Mouse (Mus musculus): ENCODE results near the gene Uvrag. TPM values are rescaled to one million over a fixed set of nuclear protein-coding genes. Genes with fewer than 3 reads are reported as not detected.

The Uvrag gene
- total RNA-seq, 2 experiments from 2014 or later: 18.4 to 25.0 TPM

GRCm38 (mm10) chr7:98928336-98929025 is 212.5 kb downstream of the Uvrag start:
- no peak for DNase-seq

GRCm38 (mm10) chr7:98926906-98927528 is 213.9 kb downstream of the Uvrag start:
- no peak for DNase-seq

GRCm38 (mm10) chr7:98924380-98924869 is 216.5 kb downstream of the Uvrag start:
- no peak for DNase-seq

- no peak for DNase-seq
These were observed 218.0 kb downstream of the Uvrag start for GRCm38 (mm10) chr7:98922984-98923383.

DNA sequence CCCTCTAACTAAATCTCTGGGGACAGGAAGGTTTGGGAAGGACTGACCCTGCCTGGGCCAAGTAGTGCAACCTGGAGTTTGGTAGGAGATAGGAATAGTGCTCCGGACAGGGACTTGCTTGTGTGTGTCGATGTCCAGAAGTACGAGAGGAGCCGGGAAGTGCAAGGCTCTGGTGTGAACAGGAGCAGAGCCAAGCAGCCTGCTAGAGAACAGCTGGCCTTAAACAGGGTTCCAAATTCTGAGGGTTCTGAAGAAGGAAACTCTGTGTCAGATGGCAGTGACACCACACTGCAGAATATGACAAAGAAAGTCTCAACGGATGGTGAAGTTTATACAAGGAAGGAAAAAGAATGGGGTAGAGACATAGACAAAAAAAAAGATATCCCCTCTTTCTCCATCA is 223.5 kb downstream of the Uvrag start:
- DNase-seq: no peak

DNA sequence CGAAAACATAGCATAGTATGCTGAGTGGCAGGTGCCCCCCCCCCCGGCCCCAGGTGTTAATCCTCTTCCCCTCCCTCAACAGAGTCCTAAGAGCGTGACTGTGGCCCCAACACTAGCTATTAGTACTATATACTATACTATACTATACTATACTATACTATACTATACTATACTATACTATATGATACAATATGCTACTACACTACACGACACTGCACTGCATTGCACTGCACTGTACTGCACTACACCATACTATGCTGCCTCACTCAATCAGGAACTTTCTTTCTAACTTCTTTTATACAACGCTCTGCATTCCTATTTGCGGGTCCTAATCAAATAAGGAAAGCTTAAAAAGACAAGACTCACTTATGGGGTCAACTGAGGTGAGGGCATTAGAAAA is 224.4 kb downstream of the Uvrag start:
- no peak for DNase-seq

- DNase-seq: no peak
These were observed 228.0 kb downstream of the Uvrag start for GRCm38 (mm10) chr7:98912953-98913360.

DNA sequence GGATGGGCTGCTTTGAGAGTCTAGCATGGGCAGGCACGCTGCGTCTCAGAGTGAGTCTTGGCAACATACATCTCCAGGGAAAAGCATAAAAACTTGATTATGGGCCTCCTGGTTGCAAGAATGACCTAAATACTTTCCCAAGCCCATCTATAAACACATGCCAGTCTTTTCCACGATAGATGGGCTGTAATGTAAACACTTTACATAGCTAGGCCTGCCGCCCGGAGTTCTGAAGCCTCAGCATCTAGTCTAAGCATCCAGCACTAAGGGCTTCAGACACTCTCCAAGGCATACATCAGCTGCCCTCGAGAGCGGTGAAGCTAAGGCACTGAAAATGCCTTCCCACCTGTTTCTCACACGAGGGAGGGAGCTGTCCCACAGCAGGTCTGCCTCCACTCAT is 229.7 kb downstream of the Uvrag start:
- no peak for DNase-seq

DNA sequence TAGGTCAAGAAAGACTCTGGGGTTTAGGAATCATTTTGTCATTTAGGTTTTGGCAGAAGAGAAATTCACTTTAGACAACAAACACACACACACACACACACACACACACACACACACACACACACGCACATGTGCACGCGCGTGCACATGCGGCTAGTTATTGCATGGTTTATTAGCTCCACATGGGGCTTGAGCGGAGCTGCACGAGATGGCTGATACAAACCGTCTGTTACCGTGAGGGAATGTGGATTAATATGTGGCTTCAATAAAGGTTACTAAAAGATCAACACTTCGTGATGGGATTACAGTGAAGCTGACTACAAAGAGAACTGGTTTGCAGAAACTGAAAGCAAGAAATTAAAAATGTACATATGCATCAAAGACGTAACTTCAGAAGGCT is 230.2 kb downstream of the Uvrag start:
- DNase-seq: no peak

DNA sequence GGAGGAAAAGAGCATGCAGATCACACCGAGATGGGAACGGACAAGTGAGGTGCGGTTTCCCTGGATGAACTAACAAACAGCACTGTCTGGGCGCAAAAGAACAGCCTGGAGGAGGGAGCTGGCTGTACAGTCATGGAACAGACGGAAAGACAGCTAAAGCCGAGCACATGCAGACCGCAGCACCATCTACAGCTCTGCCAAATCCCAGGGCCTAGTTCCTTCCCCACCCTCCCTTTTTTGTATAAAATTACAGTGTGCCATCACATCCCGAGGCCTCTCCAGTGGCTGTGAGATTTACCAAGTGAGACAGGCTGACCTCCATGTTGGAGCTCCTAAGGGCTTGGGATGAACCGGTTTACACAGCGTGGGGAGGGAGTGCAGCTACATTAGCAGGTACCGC is 230.8 kb downstream of the Uvrag start:
- no peak for DNase-seq

DNA sequence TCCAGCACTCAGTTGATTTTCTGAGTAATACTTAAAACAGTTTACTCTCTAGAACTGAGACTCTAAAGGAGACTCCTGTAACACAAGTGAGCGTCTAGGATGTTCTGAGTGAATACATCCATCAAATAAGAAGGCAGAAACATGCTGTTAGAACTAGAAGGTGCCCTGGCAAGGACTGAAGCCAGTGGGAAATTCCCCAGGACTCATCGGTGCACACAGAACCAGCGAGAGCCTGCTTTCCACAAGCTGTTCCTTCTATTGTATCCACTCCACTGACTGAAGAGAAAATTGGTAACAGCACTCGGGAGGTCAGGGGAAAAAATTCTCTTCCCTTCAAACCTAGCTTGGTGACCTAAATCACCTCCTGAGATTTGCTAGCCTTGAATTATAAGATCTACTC is 233.5 kb downstream of the Uvrag start:
- no peak for DNase-seq

GRCm38 (mm10) chr7:98904659-98905362 is 236.1 kb downstream of the Uvrag start:
- DNase-seq: peak; percentile 31

GRCm38 (mm10) chr7:98903884-98904283 is 237.1 kb downstream of the Uvrag start:
- no peak for DNase-seq

DNA sequence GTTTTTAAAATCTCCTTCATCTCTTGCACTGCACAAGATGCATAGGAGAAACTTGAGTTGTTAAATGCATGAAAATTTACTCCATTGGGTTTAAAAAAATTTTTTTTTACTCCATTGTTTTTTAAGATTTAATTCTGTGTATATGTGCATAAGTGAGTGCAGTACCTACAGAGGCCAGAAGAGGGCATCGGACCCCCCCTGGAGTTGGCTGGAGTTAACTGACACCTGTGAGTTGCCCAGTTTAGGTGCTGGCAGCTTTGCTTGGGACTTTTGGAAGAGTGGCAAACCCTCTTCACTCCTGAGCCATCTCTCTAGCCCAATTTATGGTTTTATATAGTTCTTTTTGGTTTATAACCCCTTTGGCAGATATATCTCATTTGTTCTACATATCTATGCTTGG is 239.8 kb downstream of the Uvrag start:
- no peak for DNase-seq

DNA sequence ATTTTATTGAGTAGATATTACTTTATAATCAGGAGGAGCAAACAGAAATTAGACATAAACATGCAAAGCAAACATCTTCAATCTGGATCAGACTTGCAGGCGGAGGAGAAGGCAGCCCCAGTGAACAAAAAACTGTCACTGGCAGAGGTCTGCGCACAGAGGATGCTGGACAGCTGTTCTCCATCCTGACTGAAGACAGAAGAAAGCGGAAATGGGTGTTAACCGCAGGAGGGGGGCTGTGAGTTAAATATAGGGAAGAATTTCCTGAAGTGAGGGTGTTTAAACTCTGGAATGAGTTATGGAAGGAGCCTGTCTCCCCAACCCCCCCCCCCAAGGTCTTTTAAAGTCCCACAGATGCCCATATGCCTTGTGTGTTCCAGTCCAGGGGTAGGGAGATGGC is 241.1 kb downstream of the Uvrag start:
- no peak for DNase-seq

- DNase-seq: no peak
These were observed 243.6 kb downstream of the Uvrag start for GRCm38 (mm10) chr7:98897323-98897722.

DNA sequence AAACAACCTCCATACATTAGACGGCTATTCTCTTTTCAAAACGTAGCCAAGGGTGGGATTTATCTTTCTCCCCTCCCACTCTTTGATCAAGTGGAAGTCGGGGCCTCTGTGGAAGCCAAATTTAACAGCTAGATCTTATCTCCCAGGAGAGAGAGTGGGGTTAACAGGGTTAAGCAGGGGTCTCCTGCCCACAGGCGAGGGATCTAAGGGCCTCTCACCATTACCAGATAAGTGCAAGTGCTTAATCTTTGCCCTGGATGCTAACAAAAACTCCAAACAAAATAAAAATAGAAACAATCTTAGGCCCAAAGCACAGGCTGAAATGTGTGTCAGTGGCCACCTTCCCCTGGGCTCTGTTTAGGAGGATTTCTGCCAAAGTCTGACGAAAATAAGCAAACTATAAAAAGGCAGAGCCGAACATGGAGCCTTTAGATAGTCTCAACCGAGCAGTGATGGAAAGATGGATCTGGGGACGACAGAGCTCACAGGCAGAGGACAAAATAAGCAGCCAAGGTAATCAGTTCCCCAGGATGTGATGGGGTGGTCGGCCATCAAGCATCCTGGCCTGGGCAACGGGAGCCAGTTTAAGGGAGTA is 245.3 kb downstream of the Uvrag start:
- DNase-seq: no peak

DNA sequence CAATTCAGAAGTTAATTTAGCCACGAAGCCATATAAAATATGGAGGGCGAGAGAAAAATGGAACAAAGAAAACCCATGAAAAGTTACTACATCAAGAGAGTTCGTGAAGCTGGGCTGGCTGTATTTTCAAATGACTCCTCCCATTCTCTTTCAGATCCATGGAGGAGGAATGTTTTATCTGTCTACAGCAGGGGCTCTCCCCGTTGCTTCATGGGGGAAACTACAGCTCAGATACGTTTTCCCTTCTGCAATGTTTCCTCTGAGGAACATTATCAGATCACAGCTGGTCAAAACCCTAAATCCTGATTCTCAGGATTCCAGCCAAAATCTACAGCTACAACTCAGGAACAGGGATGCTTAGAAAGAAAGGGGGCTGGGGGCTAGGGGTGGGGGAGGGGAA is 246.2 kb downstream of the Uvrag start:
- no peak for DNase-seq

- DNase-seq: no peak
These were observed 246.6 kb downstream of the Uvrag start for GRCm38 (mm10) chr7:98894305-98894704.

DNA sequence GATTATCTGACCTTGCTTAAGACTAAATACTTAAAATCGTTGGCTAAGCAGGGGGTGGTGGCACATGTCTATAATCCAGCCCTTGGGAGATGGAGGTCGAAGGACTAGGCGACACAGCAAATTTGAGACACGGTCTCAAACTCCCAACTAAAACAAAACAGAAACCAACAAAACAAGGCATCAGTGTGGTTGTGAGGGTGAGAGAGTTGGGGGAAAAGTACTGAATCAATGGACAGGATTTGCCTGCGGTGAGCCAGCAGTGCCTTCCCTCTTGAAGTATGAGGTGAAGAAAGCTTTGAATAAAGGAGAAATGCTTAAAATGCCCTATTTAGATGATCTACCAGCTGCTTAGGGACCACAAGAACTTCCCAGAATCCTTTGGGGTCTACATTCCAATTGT is 247.8 kb downstream of the Uvrag start:
- no peak for DNase-seq

DNA sequence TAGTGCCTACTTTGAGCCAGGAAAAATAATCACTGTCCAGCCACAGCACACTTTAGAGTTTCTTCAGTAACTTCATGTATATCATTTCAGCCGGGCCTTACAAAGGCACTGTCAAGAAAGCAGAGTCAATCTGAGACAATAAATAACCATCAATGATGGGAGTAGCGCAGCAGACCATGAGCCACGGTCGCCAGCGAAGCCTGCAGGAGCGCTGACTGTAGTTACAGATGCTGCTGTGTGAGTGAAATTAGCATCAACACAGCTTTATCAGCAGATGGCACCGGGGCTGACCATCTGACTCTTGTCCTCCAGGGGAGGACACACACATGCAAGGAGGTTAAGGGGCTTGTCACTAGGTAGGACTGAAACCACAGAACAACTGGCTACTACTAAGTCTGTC is 251.7 kb downstream of the Uvrag start:
- no peak for DNase-seq

DNA sequence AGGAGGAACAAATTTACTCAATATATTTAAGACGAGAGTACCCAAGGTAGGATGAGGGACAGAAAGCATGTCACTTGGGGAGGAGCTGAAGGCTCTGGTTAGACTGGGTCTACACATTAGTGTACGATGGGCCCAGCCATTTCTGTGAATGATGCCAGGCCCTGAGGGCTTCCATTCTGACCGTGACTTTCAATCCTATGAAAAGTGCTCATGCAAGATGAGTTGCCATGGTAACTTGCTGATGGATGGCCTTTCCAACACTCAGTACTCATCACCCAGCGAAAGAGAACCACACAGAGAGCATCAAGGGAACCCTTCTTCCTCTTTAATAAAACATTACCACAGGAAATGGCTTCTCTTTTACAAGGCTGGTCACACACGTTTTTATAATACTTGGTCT is 252.1 kb downstream of the Uvrag start:
- DNase-seq: no peak

DNA sequence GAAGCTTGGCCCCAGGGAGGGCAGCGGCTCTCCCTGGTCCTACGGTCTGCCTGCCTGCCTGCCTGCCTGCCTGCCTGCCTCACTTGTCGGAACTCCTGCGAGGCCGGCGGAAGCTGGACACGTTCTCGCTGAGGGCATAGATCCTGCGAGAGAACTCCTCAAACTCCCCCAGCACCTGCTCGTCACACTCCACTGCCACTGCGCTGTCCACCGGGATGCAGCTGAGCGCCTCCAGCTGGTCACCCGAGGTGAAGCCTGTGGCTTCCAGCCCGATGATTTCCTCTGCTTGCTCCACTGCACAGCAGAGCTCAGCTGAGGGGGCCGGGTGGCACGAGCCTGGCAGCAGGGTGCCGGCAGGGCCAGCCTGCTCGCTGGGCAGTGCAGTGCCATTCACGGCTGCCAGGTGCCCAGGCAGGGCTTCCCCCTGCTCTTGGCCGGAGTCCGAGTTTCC is 253.1 kb downstream of the Uvrag start:
- DNase-seq: no peak

All from gastrocnemius, postnatal 10 days (tissue).